Mouse (Mus musculus): Measurements from ENCODE around the gene Telo2. TPM values are rescaled to one million over a fixed set of nuclear protein-coding genes. Genes with fewer than 3 reads are reported as not detected.

The Telo2 gene
- polyA plus RNA-seq, 1 experiment from 2014 or later = 54.6 TPM

DNA sequence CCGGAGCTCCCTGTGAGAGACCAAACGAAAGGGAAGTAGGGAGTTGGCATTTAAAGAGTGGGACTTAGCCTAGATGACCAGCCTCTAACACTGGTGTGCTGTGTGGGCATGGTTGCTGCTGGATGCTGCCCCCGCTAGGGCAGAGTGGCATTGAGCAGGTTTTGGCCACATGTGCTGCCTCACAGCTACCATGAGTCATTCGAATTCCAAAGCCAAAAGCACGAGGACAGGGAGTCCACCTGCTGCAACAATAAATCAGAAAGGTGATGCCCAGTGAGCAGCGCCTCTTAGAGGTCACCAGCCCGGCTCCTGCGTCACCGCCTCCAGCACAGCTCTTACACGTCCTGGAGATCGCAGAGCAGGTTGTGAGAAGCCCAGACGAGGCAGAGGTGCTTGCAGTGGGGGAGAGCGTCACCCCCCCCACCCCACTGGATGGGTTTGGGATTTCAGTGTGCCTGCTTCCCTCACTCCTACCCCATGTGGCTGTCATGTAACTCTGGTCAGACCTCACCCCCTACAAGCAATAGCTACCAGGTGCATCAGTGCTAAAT lies 30.9 kb downstream of the Telo2 start:
- ATAC-seq = no peak
- no peak overlapping the region for H3K4me2 ChIP-seq (ENCODE audit: low read length)
- no peak overlapping the region for H3K27ac ChIP-seq (ENCODE audit: low read depth, low read length)

DNA sequence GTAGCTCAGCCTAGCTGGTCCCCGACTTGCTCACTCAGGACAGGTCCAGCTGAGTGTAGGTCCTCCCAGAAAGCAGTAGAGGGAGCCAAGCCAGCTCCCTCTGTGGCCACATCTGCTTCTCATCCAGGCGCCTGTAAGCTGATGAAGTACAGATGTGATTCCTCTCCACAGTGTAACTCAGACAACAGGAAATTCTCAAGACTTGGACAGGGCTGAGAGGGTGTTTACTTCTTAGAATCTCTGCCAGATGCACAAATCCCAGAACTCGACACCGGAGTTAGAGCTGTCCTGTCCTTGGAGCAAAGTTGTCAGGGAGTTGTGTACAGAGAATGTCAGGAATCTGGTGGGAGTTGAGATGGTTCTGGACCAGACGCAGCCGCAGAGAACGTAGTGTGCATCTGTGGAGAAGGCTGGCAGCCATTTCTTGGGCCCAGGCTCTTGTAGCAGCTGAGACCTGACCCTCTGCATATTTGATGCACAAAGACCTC lies 32.3 kb downstream of the Telo2 start, which contains the start of gene Tmem204:
TSS of gene Tmem204 (minus strand) at position 148 of the 488 bp plus-strand sequence.
- H3K9me3 ChIP-seq (ENCODE audit: control insufficient read depth, low read length) = no peaks in the 10 kb centered on the region
- H3K4me2 ChIP-seq (ENCODE audit: low read length) = no peak within 1 kb of the TSS
- peak within 1 kb of the TSS; percentile 24; the same call in 1 of the 2 replicates for H3K27ac ChIP-seq (ENCODE audit: low read depth, low read length)
- no peak within 1 kb of the TSS for H3K9ac ChIP-seq (ENCODE audit: low read depth, low read length)
- no peaks in the 10 kb centered on the region for H3K27me3 ChIP-seq (replicated peaks; ENCODE audit: control insufficient read depth, insufficient read depth, low read length)
- 66% methylated on average over 7 of the region's 7 CpGs for WGBS
- peaks cover 2% of the 10 kb centered on the region for H3K4me1 ChIP-seq (ENCODE audit: control insufficient read depth, insufficient read depth, low read depth, low read length)
- no peak within 1 kb of the TSS for H3K4me3 ChIP-seq (ENCODE audit: low read length)
- peaks cover 8% of the 10 kb centered on the region; the same call in 1 of the 2 replicates for H3K36me3 ChIP-seq (ENCODE audit: control insufficient read depth, insufficient read depth, low read length)
- ATAC-seq = no peak

More for the DNA sequence above, 30.9 kb downstream of the Telo2 start:
- WGBS = 80% methylated on average over 13 of the region's 13 CpGs
- H3K9ac ChIP-seq (ENCODE audit: low read depth, low read length) = no peak overlapping the region
- peaks cover 9% of the 10 kb centered on the region for H3K36me3 ChIP-seq (ENCODE audit: control insufficient read depth, insufficient read depth, low read length)
- H3K27me3 ChIP-seq (replicated peaks; ENCODE audit: control insufficient read depth, insufficient read depth, low read length) = no peaks in the 10 kb centered on the region
- H3K4me1 ChIP-seq (ENCODE audit: control insufficient read depth, insufficient read depth, low read depth, low read length) = no peaks in the 10 kb centered on the region
- H3K4me3 ChIP-seq (ENCODE audit: low read length) = no peak overlapping the region
- no peaks in the 10 kb centered on the region for H3K9me3 ChIP-seq (ENCODE audit: control insufficient read depth, low read length)

DNA sequence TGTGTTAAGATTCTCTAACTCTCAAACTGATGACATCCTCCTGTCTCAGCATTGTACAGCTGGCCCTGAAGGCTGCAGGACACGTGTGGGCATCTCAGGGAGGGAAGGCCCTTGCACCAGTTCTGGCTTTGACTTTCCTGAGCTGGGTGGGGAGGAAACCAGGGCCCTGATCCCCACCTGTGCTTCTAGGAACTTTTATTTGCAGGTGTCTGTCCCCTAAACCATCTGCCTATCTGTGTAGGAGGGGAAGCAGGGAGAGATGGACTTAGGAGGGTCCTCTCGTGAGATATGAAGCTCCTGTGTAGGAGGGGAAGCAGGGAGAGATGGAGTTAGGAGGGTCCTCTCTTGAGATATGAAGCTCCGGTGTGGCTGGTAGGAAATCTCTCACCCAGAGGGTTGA lies 32.9 kb downstream of the Telo2 start:
- no peak overlapping the region for H3K4me2 ChIP-seq (ENCODE audit: low read length)
- H3K9ac ChIP-seq (ENCODE audit: low read depth, low read length) = no peak overlapping the region
- no peak overlapping the region for H3K27ac ChIP-seq (ENCODE audit: low read depth, low read length)
- no peak for ATAC-seq
- WGBS = 67% methylated on average over 3 of the region's 3 CpGs
- 0 out of 2 replicates have a peak, but pooled peaks cover 2% of the 10 kb centered on the region for H3K36me3 ChIP-seq (ENCODE audit: control insufficient read depth, insufficient read depth, low read length)
- H3K4me3 ChIP-seq (ENCODE audit: low read length) = no peak overlapping the region
- peaks cover 8% of the 10 kb centered on the region for H3K4me1 ChIP-seq (ENCODE audit: control insufficient read depth, insufficient read depth, low read depth, low read length)
- H3K27me3 ChIP-seq (replicated peaks; ENCODE audit: control insufficient read depth, insufficient read depth, low read length) = no peaks in the 10 kb centered on the region
- H3K9me3 ChIP-seq (ENCODE audit: control insufficient read depth, low read length) = no peaks in the 10 kb centered on the region

DNA sequence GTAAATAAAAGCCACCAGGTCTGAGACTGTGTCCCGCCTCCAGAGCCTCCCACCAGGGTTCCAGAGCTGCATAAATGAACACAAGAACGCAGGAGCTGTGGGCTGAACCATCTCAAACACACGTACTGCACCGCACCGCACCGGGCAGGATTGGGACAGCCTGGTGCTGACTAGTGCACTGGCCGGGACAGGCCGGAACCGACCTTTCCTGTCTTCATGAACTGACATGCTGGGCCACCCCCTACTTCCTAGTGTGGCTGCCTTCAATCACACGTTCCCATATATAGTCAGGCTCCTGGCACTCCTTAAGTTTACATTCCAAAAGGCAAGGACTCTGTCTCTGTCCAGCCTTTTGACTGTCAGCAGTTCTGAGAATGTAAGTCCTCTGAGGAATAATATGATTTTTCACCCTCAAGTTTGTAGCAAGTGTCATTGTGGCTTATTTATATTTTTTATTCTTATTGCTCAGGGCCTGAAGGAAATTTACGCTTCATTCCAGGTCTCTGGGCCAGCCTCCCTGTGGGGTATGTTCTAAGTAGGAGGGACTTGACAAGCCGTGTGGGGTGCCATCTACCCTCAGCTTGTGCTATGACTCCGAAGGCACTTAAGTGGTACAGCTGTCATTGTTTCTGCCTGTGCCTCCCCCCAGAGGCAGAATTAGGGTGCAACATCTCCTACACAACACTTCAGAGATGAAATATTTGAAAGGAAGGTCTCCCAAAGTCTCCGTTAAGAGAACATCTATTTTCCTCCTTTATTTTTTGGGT lies 33.5 kb downstream of the Telo2 start:
- 0 out of 2 replicates have a peak overlapping the region, but pooled peaks have one; percentile 1 for H3K27ac ChIP-seq (ENCODE audit: low read depth, low read length)

DNA sequence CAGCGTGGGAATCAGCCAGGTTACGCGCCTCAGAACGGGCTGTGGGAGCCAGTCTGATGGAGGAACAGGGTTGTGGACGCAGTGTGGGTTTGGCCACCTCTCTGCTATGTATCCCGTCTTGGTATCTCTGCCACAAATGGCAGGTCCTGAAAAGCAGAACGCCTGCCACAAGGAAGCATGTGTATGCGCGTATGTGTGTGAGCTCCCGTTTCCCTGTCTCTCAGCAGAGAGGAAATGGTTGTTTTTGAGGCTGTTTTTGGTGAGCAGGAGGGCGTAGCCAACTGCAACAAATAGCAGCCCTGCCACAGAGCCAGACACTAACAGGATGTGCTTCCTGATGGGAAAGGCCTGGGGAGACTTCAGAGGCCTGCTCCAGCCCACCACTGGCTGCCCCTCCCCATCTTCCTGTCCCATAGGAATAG lies 34.8 kb downstream of the Telo2 start:
- Histone ChIP-seq H3K27me3 (replicated peaks; ENCODE audit: control insufficient read depth, insufficient read depth, low read length) (no peaks in the 10 kb centered on the region), H3K9ac (ENCODE audit: low read depth, low read length) (no peak overlapping the region), H3K9me3 (ENCODE audit: control insufficient read depth, low read length) (no peaks in the 10 kb centered on the region), H3K27ac (ENCODE audit: low read depth, low read length) (no peak overlapping the region; the same call in 1 of the 2 replicates), H3K4me3 (ENCODE audit: low read length) (peak overlapping the region; percentile 13), H3K4me1 (ENCODE audit: control insufficient read depth, insufficient read depth, low read depth, low read length) (peaks cover 9% of the 10 kb centered on the region), H3K4me2 (ENCODE audit: low read length) (0 out of 2 replicates have a peak overlapping the region, but pooled peaks have one; percentile 10), H3K36me3 (ENCODE audit: control insufficient read depth, insufficient read depth, low read length) (no peaks in the 10 kb centered on the region)
- 90% methylated on average over 11 of the region's 11 CpGs for WGBS
- no peak for ATAC-seq

More for the DNA sequence above, 33.5 kb downstream of the Telo2 start:
- 77% methylated on average over 14 of the region's 14 CpGs for whole genome bisulfite sequencing
- Histone ChIP-seq H3K9me3 (ENCODE audit: control insufficient read depth, low read length) (no peaks in the 10 kb centered on the region), H3K4me1 (ENCODE audit: control insufficient read depth, insufficient read depth, low read depth, low read length) (peaks cover 9% of the 10 kb centered on the region), H3K4me3 (ENCODE audit: low read length) (no peak overlapping the region), H3K4me2 (ENCODE audit: low read length) (no peak overlapping the region), H3K36me3 (ENCODE audit: control insufficient read depth, insufficient read depth, low read length) (no peaks in the 10 kb centered on the region), H3K9ac (ENCODE audit: low read depth, low read length) (no peak overlapping the region), H3K27me3 (replicated peaks; ENCODE audit: control insufficient read depth, insufficient read depth, low read length) (no peaks in the 10 kb centered on the region)
- no peak for ATAC-seq

DNA sequence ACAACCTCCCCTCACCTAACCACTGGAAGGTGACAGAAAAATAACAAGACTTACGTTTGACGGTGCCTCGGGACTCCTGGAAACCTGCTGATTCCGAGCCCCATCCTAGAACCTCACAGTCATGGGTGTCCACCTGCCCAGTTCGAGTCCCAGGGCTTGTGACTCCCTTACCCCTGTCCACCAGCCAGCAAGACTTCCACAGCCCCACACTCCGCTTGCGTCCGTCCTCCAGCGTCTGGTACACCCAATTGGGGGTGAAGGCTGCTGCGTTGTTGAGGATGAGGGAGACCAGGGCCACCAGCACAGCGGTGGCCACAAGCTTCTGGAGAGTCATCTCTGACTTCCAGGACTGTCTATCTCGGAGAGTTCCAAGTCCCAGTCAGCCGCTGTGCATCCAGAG lies 35.6 kb downstream of the Telo2 start:
- Histone ChIP-seq H3K9me3 (ENCODE audit: control insufficient read depth, low read length) (no peaks in the 10 kb centered on the region), H3K4me3 (ENCODE audit: low read length) (peak overlapping the region; percentile 13), H3K27me3 (replicated peaks; ENCODE audit: control insufficient read depth, insufficient read depth, low read length) (no peaks in the 10 kb centered on the region), H3K4me2 (ENCODE audit: low read length) (0 out of 2 replicates have a peak overlapping the region, but pooled peaks have one; percentile 10), H3K9ac (ENCODE audit: low read depth, low read length) (peak overlapping the region; percentile 9; the same call in 1 of the 2 replicates), H3K36me3 (ENCODE audit: control insufficient read depth, insufficient read depth, low read length) (no peaks in the 10 kb centered on the region), H3K27ac (ENCODE audit: low read depth, low read length) (no peak overlapping the region), H3K4me1 (ENCODE audit: control insufficient read depth, insufficient read depth, low read depth, low read length) (peaks cover 9% of the 10 kb centered on the region)
- WGBS = 82% methylated on average over 13 of the region's 13 CpGs
- no peak for ATAC-seq

DNA sequence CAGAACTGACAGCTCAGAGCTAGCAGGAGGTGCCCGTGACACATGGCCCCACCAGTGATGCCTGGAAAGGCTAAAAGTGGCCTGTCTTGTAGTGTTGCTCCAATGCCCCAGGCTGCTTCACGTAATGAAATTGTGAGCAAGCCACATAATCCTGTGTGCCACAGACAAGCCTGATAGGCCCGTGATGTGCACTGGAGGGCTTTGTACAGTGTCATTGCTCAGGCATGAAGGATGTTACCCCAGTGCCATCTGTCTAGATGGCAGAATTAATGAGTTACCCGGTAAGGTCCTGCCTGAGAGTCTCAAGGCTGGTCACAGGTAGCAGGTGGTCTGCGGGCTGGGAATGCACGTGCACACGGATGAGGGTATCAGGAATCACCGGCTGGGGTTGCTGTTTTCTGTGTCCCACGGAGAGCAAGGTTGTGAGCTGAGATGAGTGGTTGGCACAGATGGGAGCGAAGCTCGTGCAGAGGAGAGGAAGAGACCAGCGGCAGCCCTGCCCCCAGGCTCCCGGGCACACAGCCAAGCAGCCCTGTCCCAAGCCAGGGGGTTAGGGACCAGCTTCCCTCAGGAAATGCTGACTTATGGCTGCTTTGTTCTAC lies 37.9 kb downstream of the Telo2 start:
- no peaks in the 10 kb centered on the region for H3K27me3 ChIP-seq (replicated peaks; ENCODE audit: control insufficient read depth, insufficient read depth, low read length)
- H3K4me1 ChIP-seq (ENCODE audit: control insufficient read depth, insufficient read depth, low read depth, low read length) = peaks cover 9% of the 10 kb centered on the region
- peak overlapping the region; percentile 31 for H3K4me2 ChIP-seq (ENCODE audit: low read length)
- 42% methylated on average over 13 of the region's 13 CpGs for WGBS
- peak; percentile 88 for ATAC-seq
- H3K36me3 ChIP-seq (ENCODE audit: control insufficient read depth, insufficient read depth, low read length) = no peaks in the 10 kb centered on the region
- H3K27ac ChIP-seq (ENCODE audit: low read depth, low read length) = peak overlapping the region; percentile 63
- H3K9me3 ChIP-seq (ENCODE audit: control insufficient read depth, low read length) = no peaks in the 10 kb centered on the region
- peak overlapping the region; percentile 20; the same call in 1 of the 2 replicates for H3K9ac ChIP-seq (ENCODE audit: low read depth, low read length)
- H3K4me3 ChIP-seq (ENCODE audit: low read length) = peak overlapping the region; percentile 2; the same call in 1 of the 2 replicates

DNA sequence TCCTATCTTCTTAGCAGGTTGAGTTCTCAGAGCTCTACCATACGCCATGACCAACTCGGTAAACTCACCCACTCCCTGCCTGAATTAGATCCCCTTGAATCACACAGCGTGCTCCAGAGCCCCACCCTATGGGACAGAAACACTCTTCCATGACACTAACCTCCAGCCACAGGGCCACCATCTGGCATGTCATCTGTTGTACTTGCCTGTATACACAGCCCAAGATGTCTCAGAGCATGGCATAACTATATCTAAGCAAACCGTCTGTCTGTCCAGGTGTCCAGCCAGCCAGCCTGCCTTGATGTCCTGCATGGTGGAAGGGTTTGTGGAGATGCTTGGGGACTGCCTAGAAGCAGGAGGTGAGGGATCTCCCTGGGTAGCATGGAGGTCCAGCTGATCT lies 38.9 kb downstream of the Telo2 start:
- Histone ChIP-seq H3K36me3 (ENCODE audit: control insufficient read depth, insufficient read depth, low read length) (no peaks in the 10 kb centered on the region), H3K9ac (ENCODE audit: low read depth, low read length) (no peak overlapping the region), H3K4me2 (ENCODE audit: low read length) (no peak overlapping the region), H3K4me3 (ENCODE audit: low read length) (no peak overlapping the region), H3K27me3 (replicated peaks; ENCODE audit: control insufficient read depth, insufficient read depth, low read length) (no peaks in the 10 kb centered on the region), H3K4me1 (ENCODE audit: control insufficient read depth, insufficient read depth, low read depth, low read length) (peaks cover 9% of the 10 kb centered on the region), H3K9me3 (ENCODE audit: control insufficient read depth, low read length) (no peaks in the 10 kb centered on the region), H3K27ac (ENCODE audit: low read depth, low read length) (peak overlapping the region; percentile 63)
- WGBS = 80% methylated on average over 4 of the region's 4 CpGs
- no peak for ATAC-seq

DNA sequence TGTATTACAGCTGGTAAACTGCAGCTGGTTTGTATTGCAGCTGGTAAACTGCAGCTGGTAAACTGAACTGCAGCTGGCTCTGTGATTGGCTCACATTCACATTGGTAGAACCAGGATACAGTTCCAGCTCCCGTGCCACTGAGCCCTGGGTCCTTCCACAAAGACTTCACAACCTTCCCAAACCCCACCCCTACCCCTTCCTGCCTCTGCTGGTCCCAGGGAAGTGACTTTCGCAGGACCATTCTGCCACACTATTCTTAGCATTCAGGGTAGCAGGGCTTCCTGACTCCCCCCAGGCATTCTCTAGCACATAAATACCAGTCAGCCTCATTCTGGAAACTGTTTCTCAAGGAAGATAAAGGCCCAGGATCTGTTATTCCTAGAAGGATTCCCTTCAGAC lies 47.1 kb downstream of the Telo2 start:
- no peak overlapping the region for H3K4me2 ChIP-seq (ENCODE audit: low read length)
- ATAC-seq = no peak
- H3K36me3 ChIP-seq (ENCODE audit: control insufficient read depth, insufficient read depth, low read length) = no peaks in the 10 kb centered on the region
- no peaks in the 10 kb centered on the region for H3K27me3 ChIP-seq (replicated peaks; ENCODE audit: control insufficient read depth, insufficient read depth, low read length)
- no peak overlapping the region for H3K4me3 ChIP-seq (ENCODE audit: low read length)
- H3K4me1 ChIP-seq (ENCODE audit: control insufficient read depth, insufficient read depth, low read depth, low read length) = no peaks in the 10 kb centered on the region
- no peaks in the 10 kb centered on the region for H3K9me3 ChIP-seq (ENCODE audit: control insufficient read depth, low read length)
- no peak overlapping the region for H3K27ac ChIP-seq (ENCODE audit: low read depth, low read length)
- 73% methylated on average over 2 of the region's 2 CpGs for WGBS
- no peak overlapping the region for H3K9ac ChIP-seq (ENCODE audit: low read depth, low read length)
